Mouse (Mus musculus): Measurements from ENCODE around the gene Colgalt1. TPM values are rescaled to one million over a fixed set of nuclear protein-coding genes. Genes with fewer than 3 reads are reported as not detected.

Gene Colgalt1
- polyA plus RNA-seq, 1 experiment from 2014 or later: 22.5 TPM

GRCm38 (mm10) chr8:71594324-71594722 is 16.5 kb upstream of the Colgalt1 start:
- Histone ChIP-seq H3K4me1 (ENCODE audit: control insufficient read depth, low read depth, low read length) (peaks cover 22% of the 10 kb centered on the region), H3K27me3 (ENCODE audit: control insufficient read depth, insufficient read depth, low read depth, low read length) (no peaks in the 10 kb centered on the region), H3K27ac (ENCODE audit: low read length) (no peak overlapping the region), H3K9ac (ENCODE audit: low read depth, low read length) (no peak overlapping the region), H3K9me3 (replicated peaks; ENCODE audit: control insufficient read depth, low read length) (no peaks in the 10 kb centered on the region), H3K4me3 (ENCODE audit: low read depth, low read length) (no peak overlapping the region), H3K36me3 (ENCODE audit: control insufficient read depth, insufficient read depth) (no peaks in the 10 kb centered on the region), H3K4me2 (ENCODE audit: low read depth, low read length) (no peak overlapping the region)
- no peak for ATAC-seq (ENCODE audit: low read depth)
- 71% methylated on average over 4 of the region's 4 CpGs for WGBS (ENCODE audit: insufficient replicate concordance)

GRCm38 (mm10) chr8:71595862-71596261 is 14.9 kb upstream of the Colgalt1 start:
- no peak overlapping the region for H3K4me2 ChIP-seq (ENCODE audit: low read depth, low read length)
- no peak overlapping the region for H3K4me3 ChIP-seq (ENCODE audit: low read depth, low read length)
- no peaks in the 10 kb centered on the region; the same call in none of the 2 replicates for H3K27me3 ChIP-seq (ENCODE audit: control insufficient read depth, insufficient read depth, low read depth, low read length)
- H3K4me1 ChIP-seq (ENCODE audit: control insufficient read depth, low read depth, low read length): peaks cover 20% of the 10 kb centered on the region
- no peaks in the 10 kb centered on the region for H3K9me3 ChIP-seq (replicated peaks; ENCODE audit: control insufficient read depth, low read length)
- H3K36me3 ChIP-seq (ENCODE audit: control insufficient read depth, insufficient read depth): no peaks in the 10 kb centered on the region
- no peak overlapping the region for H3K27ac ChIP-seq (ENCODE audit: low read length)
- no peak overlapping the region for H3K9ac ChIP-seq (ENCODE audit: low read depth, low read length)
- 9% methylated on average over 27 of the region's 27 CpGs for WGBS (ENCODE audit: insufficient replicate concordance)
- ATAC-seq (ENCODE audit: low read depth): no peak

- Histone ChIP-seq H3K4me1 (ENCODE audit: control insufficient read depth, low read depth, low read length) (peaks cover 15% of the 10 kb centered on the region), H3K27me3 (ENCODE audit: control insufficient read depth, insufficient read depth, low read depth, low read length) (peaks cover 3% of the 10 kb centered on the region), H3K27ac (ENCODE audit: low read length) (no peak overlapping the region), H3K4me2 (ENCODE audit: low read depth, low read length) (no peak overlapping the region), H3K9ac (ENCODE audit: low read depth, low read length) (no peak overlapping the region), H3K9me3 (replicated peaks; ENCODE audit: control insufficient read depth, low read length) (no peaks in the 10 kb centered on the region), H3K4me3 (ENCODE audit: low read depth, low read length) (no peak overlapping the region), H3K36me3 (ENCODE audit: control insufficient read depth, insufficient read depth) (no peaks in the 10 kb centered on the region)
- no peak for ATAC-seq (ENCODE audit: low read depth)
- 39% methylated on average over 6 of the region's 6 CpGs for WGBS (ENCODE audit: insufficient replicate concordance)
Observed at GRCm38 (mm10) chr8:71596384-71596783, 14.4 kb upstream of the Colgalt1 start.

GRCm38 (mm10) chr8:71596798-71597197 is 14.0 kb upstream of the Colgalt1 start:
- Histone ChIP-seq H3K4me2 (ENCODE audit: low read depth, low read length) (no peak overlapping the region), H3K9me3 (replicated peaks; ENCODE audit: control insufficient read depth, low read length) (no peaks in the 10 kb centered on the region), H3K36me3 (ENCODE audit: control insufficient read depth, insufficient read depth) (no peaks in the 10 kb centered on the region), H3K9ac (ENCODE audit: low read depth, low read length) (no peak overlapping the region), H3K4me1 (ENCODE audit: control insufficient read depth, low read depth, low read length) (peaks cover 15% of the 10 kb centered on the region), H3K27ac (ENCODE audit: low read length) (no peak overlapping the region), H3K4me3 (ENCODE audit: low read depth, low read length) (no peak overlapping the region), H3K27me3 (ENCODE audit: control insufficient read depth, insufficient read depth, low read depth, low read length) (peaks cover 7% of the 10 kb centered on the region)
- WGBS (ENCODE audit: insufficient replicate concordance): 49% methylated on average over 4 of the region's 4 CpGs
- ATAC-seq (ENCODE audit: low read depth): no peak

- 70% methylated on average over 3 of the region's 3 CpGs for WGBS (ENCODE audit: insufficient replicate concordance)
- peaks cover 17% of the 10 kb centered on the region for H3K4me1 ChIP-seq (ENCODE audit: control insufficient read depth, low read depth, low read length)
- H3K4me3 ChIP-seq (ENCODE audit: low read depth, low read length): no peak within 1 kb of the TSS
- 0 out of 2 replicates have a peak, but pooled peaks have one; percentile 12 for ATAC-seq (ENCODE audit: low read depth)
- H3K27ac ChIP-seq (ENCODE audit: low read length): no peak within 1 kb of the TSS
- no peak within 1 kb of the TSS for H3K4me2 ChIP-seq (ENCODE audit: low read depth, low read length)
- no peaks in the 10 kb centered on the region for H3K36me3 ChIP-seq (ENCODE audit: control insufficient read depth, insufficient read depth)
- peaks cover 13% of the 10 kb centered on the region for H3K27me3 ChIP-seq (ENCODE audit: control insufficient read depth, insufficient read depth, low read depth, low read length)
- H3K9ac ChIP-seq (ENCODE audit: low read depth, low read length): no peak within 1 kb of the TSS
- no peaks in the 10 kb centered on the region for H3K9me3 ChIP-seq (replicated peaks; ENCODE audit: control insufficient read depth, low read length)
Observed at GRCm38 (mm10) chr8:71597451-71597850, 13.3 kb upstream of the Colgalt1 start, which contains the start of gene Fam129c. Gene Fam129c, plus strand, starts transcription at chr8:71597648.

- no peaks in the 10 kb centered on the region for H3K9me3 ChIP-seq (replicated peaks; ENCODE audit: control insufficient read depth, low read length)
- no peak overlapping the region for H3K4me2 ChIP-seq (ENCODE audit: low read depth, low read length)
- no peak overlapping the region for H3K4me3 ChIP-seq (ENCODE audit: low read depth, low read length)
- no peaks in the 10 kb centered on the region for H3K36me3 ChIP-seq (ENCODE audit: control insufficient read depth, insufficient read depth)
- H3K27me3 ChIP-seq (ENCODE audit: control insufficient read depth, insufficient read depth, low read depth, low read length): peaks cover 23% of the 10 kb centered on the region
- peaks cover 15% of the 10 kb centered on the region for H3K4me1 ChIP-seq (ENCODE audit: control insufficient read depth, low read depth, low read length)
- no peak overlapping the region for H3K9ac ChIP-seq (ENCODE audit: low read depth, low read length)
- no peak overlapping the region for H3K27ac ChIP-seq (ENCODE audit: low read length)
- no peak for ATAC-seq (ENCODE audit: low read depth)
Observed at GRCm38 (mm10) chr8:71598375-71598774, 12.4 kb upstream of the Colgalt1 start.

DNA sequence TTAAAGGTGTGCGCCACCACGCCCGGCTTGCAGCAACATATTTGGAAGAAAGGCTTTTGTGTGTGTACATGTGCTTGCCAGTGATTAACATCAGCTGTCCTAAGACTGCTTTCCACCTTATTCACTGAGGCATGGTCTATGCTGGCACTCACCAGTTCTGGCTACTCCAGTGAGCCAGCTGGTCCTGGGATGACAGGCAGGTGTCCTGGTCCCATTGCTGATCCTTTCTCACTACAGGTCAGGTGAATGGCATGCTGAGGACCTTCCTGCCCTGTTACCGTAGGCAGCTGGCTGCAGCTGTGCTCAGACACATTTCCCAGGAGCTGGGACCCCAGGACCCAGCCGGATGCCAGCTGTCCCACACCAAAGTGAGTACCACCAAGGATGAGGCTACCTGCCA is 12.0 kb upstream of the Colgalt1 start:
- no peak overlapping the region for H3K27ac ChIP-seq (ENCODE audit: low read length)
- ATAC-seq (ENCODE audit: low read depth): no peak
- H3K36me3 ChIP-seq (ENCODE audit: control insufficient read depth, insufficient read depth): no peaks in the 10 kb centered on the region
- H3K4me2 ChIP-seq (ENCODE audit: low read depth, low read length): no peak overlapping the region
- no peak overlapping the region for H3K9ac ChIP-seq (ENCODE audit: low read depth, low read length)
- H3K27me3 ChIP-seq (ENCODE audit: control insufficient read depth, insufficient read depth, low read depth, low read length): peaks cover 23% of the 10 kb centered on the region
- H3K4me1 ChIP-seq (ENCODE audit: control insufficient read depth, low read depth, low read length): peaks cover 10% of the 10 kb centered on the region
- H3K4me3 ChIP-seq (ENCODE audit: low read depth, low read length): no peak overlapping the region
- 75% methylated on average over 5 of the region's 5 CpGs for WGBS (ENCODE audit: insufficient replicate concordance)
- H3K9me3 ChIP-seq (replicated peaks; ENCODE audit: control insufficient read depth, low read length): no peaks in the 10 kb centered on the region

- peak; percentile 23; the same call in 1 of the 2 replicates for ATAC-seq (ENCODE audit: low read depth)
- H3K27me3 ChIP-seq (ENCODE audit: control insufficient read depth, insufficient read depth, low read depth, low read length): peaks cover 23% of the 10 kb centered on the region
- peaks cover 8% of the 10 kb centered on the region for H3K4me1 ChIP-seq (ENCODE audit: control insufficient read depth, low read depth, low read length)
- H3K9ac ChIP-seq (ENCODE audit: low read depth, low read length): no peak overlapping the region
- no peaks in the 10 kb centered on the region for H3K9me3 ChIP-seq (replicated peaks; ENCODE audit: control insufficient read depth, low read length)
- WGBS (ENCODE audit: insufficient replicate concordance): 4% methylated on average over 65 of the region's 65 CpGs
- no peak overlapping the region for H3K27ac ChIP-seq (ENCODE audit: low read length)
- no peaks in the 10 kb centered on the region for H3K36me3 ChIP-seq (ENCODE audit: control insufficient read depth, insufficient read depth)
- H3K4me2 ChIP-seq (ENCODE audit: low read depth, low read length): peak overlapping the region; percentile 35; the same call in 1 of the 2 replicates
- H3K4me3 ChIP-seq (ENCODE audit: low read depth, low read length): peak overlapping the region; percentile 16; the same call in 1 of the 2 replicates
Observed at GRCm38 (mm10) chr8:71601939-71602665, 8.7 kb upstream of the Colgalt1 start.

- no peak overlapping the region for H3K9ac ChIP-seq (ENCODE audit: low read depth, low read length)
- peaks cover 23% of the 10 kb centered on the region for H3K27me3 ChIP-seq (ENCODE audit: control insufficient read depth, insufficient read depth, low read depth, low read length)
Observed at GRCm38 (mm10) chr8:71602666-71603334, 8.0 kb upstream of the Colgalt1 start.

More at GRCm38 (mm10) chr8:71602666-71603334, 8.0 kb upstream of the Colgalt1 start:
- peak overlapping the region; percentile 16; the same call in 1 of the 2 replicates for H3K4me3 ChIP-seq (ENCODE audit: low read depth, low read length)
- no peak overlapping the region for H3K27ac ChIP-seq (ENCODE audit: low read length)
- WGBS (ENCODE audit: insufficient replicate concordance): 9% methylated on average over 32 of the region's 32 CpGs
- peak; percentile 81 for ATAC-seq (ENCODE audit: low read depth)
- no peaks in the 10 kb centered on the region for H3K9me3 ChIP-seq (replicated peaks; ENCODE audit: control insufficient read depth, low read length)
- peak overlapping the region; percentile 35 for H3K4me2 ChIP-seq (ENCODE audit: low read depth, low read length)
- peaks cover 8% of the 10 kb centered on the region for H3K4me1 ChIP-seq (ENCODE audit: control insufficient read depth, low read depth, low read length)
- H3K36me3 ChIP-seq (ENCODE audit: control insufficient read depth, insufficient read depth): no peaks in the 10 kb centered on the region

All from liver, embryonic 16.5 days (tissue).